Mouse (Mus musculus) CH12.LX (cell line): ENCODE results near the gene Tac1. TPM values are rescaled to one million over a fixed set of nuclear protein-coding genes. Genes with fewer than 3 reads are reported as not detected.
"Not testable (repeated sequence)": the region's sequence is repeated elsewhere in the genome, so short reads cannot be mapped to it uniquely, and the experiment has no call there.

Experiments
- DNase-seq: peaks from one replicate; pipeline ENCODE4 v3.0.0-alpha.2; 2013; ENCODE audit errors: extremely low read depth
- H3K27ac ChIP-seq: 2 replicates; pipeline ENCODE4 v1.5.1; 2012; ENCODE audit warnings: low read depth, mild to moderate bottlenecking, control low read depth, moderate library complexity; ENCODE audit not compliant: insufficient read depth
- H3K27me3 ChIP-seq: replicated peaks from 2 replicates; pipeline ENCODE3; 2012; ENCODE audit warnings: inconsistent platforms
- H3K36me3 ChIP-seq, 2 experiments: replicated peaks in 1 of 2; 2 replicates each; pipeline versions ENCODE3 to v1.6.1; 2012; ENCODE audit warnings: inconsistent platforms in 1 of 2, low read length in 1 of 2, mild to moderate bottlenecking in 1 of 2, mixed read lengths in 1 of 2, moderate library complexity in 1 of 2; ENCODE audit not compliant: control insufficient read depth in 1 of 2, insufficient read depth in 1 of 2
- H3K4me1 ChIP-seq, 2 experiments: 2 replicates each; pipeline ENCODE4 v1.6.1; 2012; ENCODE audit warnings: inconsistent platforms in 1 of 2, moderate library complexity in 1 of 2; ENCODE audit not compliant: insufficient read depth in 2 of 2, control insufficient read depth in 1 of 2
- H3K4me2 ChIP-seq: 2 replicates; pipeline ENCODE4 v1.6.1; 2012; ENCODE audit warnings: low read depth, mild to moderate bottlenecking, control low read depth; ENCODE audit not compliant: poor library complexity, insufficient read depth, severe bottlenecking
- H3K4me3 ChIP-seq, 3 experiments: fragments of 150-350 bp in 1 of 3; sonication (generic) in 1 of 3; replicated peaks in 1 of 3; 2 replicates each; pipeline versions ENCODE3 to v1.5.1; 2011 to 2012; ENCODE audit warnings: low read depth in 2 of 3, low read length in 2 of 3, mild to moderate bottlenecking in 2 of 3, moderate library complexity in 2 of 3, control low read depth in 1 of 3, improper control_type of control experiment in 1 of 3, inconsistent platforms in 1 of 3, mixed read lengths in 1 of 3; ENCODE audit not compliant: poor library complexity in 1 of 3
- H3K79me2 ChIP-seq: replicated peaks from 2 replicates; pipeline ENCODE4 v1.6.1; 2012; ENCODE audit warnings: mild to moderate bottlenecking, moderate library complexity; ENCODE audit not compliant: control insufficient read depth, poor library complexity, insufficient read depth, severe bottlenecking; ENCODE audit errors: extremely low read depth
- H3K9ac ChIP-seq: 2 replicates; pipeline ENCODE4 v1.6.1; 2012; ENCODE audit warnings: low read depth, mild to moderate bottlenecking, control low read depth, moderate library complexity; ENCODE audit not compliant: insufficient read depth
- H3K9me3 ChIP-seq: replicated peaks from 2 replicates; pipeline ENCODE3; 2012; ENCODE audit warnings: low read length, inconsistent platforms, mixed read lengths
- CHD2 ChIP-seq: IDR thresholded peaks from 2 replicates; pipeline ENCODE4 v1.6.1; 2011; ENCODE audit warnings: low read length, improper control_type of control experiment
- CTCF ChIP-seq, 2 experiments: IDR thresholded peaks in 1 of 2; conservative IDR thresholded peaks in 1 of 2; 2 replicates each; pipeline ENCODE4 v1.5.1; 2011 to 2012; ENCODE audit warnings: low read depth in 2 of 2, low read length in 2 of 2, improper control_type of control experiment in 1 of 2, inconsistent platforms in 1 of 2, mild to moderate bottlenecking in 1 of 2, moderate library complexity in 1 of 2
- E2F4 ChIP-seq: IDR thresholded peaks from 2 replicates; pipeline ENCODE4 v1.6.1; 2011; ENCODE audit warnings: low read depth, low read length, improper control_type of control experiment; ENCODE audit not compliant: insufficient replicate concordance
- ELF1 ChIP-seq: IDR thresholded peaks from 2 replicates; pipeline ENCODE4 v1.6.1; 2014; ENCODE audit warnings: low read depth, mild to moderate bottlenecking, inconsistent platforms, low read length, improper control_type of control experiment
- MAX ChIP-seq: IDR thresholded peaks from 2 replicates; pipeline ENCODE4 v1.6.1; 2011; ENCODE audit warnings: low read length, improper control_type of control experiment
- MAZ ChIP-seq: IDR thresholded peaks from 2 replicates; pipeline ENCODE4 v1.6.1; 2012; ENCODE audit warnings: low read depth, mild to moderate bottlenecking, inconsistent platforms, low read length, improper control_type of control experiment, moderate library complexity
- NELFE ChIP-seq: IDR thresholded peaks from 2 replicates; pipeline ENCODE4 v1.6.1; 2011; ENCODE audit warnings: low read depth, low read length, improper control_type of control experiment
- NRF1 ChIP-seq: IDR thresholded peaks from 2 replicates; pipeline ENCODE4 v1.6.1; 2014; ENCODE audit warnings: low read depth, mild to moderate bottlenecking, inconsistent platforms, low read length, improper control_type of control experiment, moderate library complexity
- POLR2AphosphoS2 ChIP-seq: IDR thresholded peaks from 2 replicates; pipeline ENCODE4 v1.6.1; 2011; ENCODE audit warnings: low read depth, low read length, improper control_type of control experiment
- SIN3A ChIP-seq: IDR thresholded peaks from 2 replicates; pipeline ENCODE4 v1.6.1; 2012; ENCODE audit warnings: low read length, improper control_type of control experiment, inconsistent platforms
- UBTF ChIP-seq: IDR thresholded peaks from 2 replicates; pipeline ENCODE4 v1.6.1; 2012; ENCODE audit warnings: low read depth, mild to moderate bottlenecking, inconsistent platforms, low read length, improper control_type of control experiment, moderate library complexity
- USF2 ChIP-seq: conservative IDR thresholded peaks from 2 replicates; pipeline ENCODE4 v1.6.1; 2011; ENCODE audit warnings: low read depth, low read length, improper control_type of control experiment
- ZC3H11A ChIP-seq: IDR thresholded peaks from 2 replicates; pipeline ENCODE4 v1.6.1; 2012; ENCODE audit warnings: low read depth, mild to moderate bottlenecking, inconsistent platforms, low read length, improper control_type of control experiment
- ZMIZ1 ChIP-seq: IDR thresholded peaks from 2 replicates; pipeline ENCODE4 v1.6.1; 2012; ENCODE audit warnings: low read depth, mild to moderate bottlenecking, inconsistent platforms, low read length, improper control_type of control experiment
- dilution Hi-C: fragments of 300-500 bp; cut with MboI; formaldehyde crosslinking; loops from 2 replicates; pipeline ENCODE4 v1.14.3; 2020; ENCODE audit warnings: low sequenced_read_pairs; ENCODE audit not compliant: extremely low pct_unique_long_range_greater_than_20kb, extremely low pct_ligation_motif_present
- in situ Hi-C: fragments of 300-500 bp; cut with MboI; formaldehyde crosslinking; loops from 3 replicates; pipeline ENCODE4 v1.14.3; 2019; ENCODE audit warnings: low sequenced_read_pairs, low pct_ligation_motif_present, low pct_unique_long_range_greater_than_20kb, mixed read lengths
- polyA plus RNA-seq: library from polyadenylated mRNA; unstranded; fragments of >175 nt; gene quantifications from 2 replicates; pipeline ENCODE4 v1.2.1, GENCODE M21; 2012; ENCODE audit warnings: low read depth; ENCODE audit not compliant: insufficient read length
- total RNA-seq, 2 experiments: library from RNA; depleted of rRNA; stranded (reverse); fragments of 300-350 nt in 1 of 2; fragments of >200 nt in 1 of 2; gene quantifications; 2 replicates each; pipeline ENCODE4 v1.2.3; 2012 to 2014

Tac1 gene
- total RNA-seq (2012; rRNA removed) (not detected in 2 replicates), total RNA-seq (2014; rRNA removed) (not detected in 2 replicates), polyA plus RNA-seq (not detected in 2 replicates)

DNA sequence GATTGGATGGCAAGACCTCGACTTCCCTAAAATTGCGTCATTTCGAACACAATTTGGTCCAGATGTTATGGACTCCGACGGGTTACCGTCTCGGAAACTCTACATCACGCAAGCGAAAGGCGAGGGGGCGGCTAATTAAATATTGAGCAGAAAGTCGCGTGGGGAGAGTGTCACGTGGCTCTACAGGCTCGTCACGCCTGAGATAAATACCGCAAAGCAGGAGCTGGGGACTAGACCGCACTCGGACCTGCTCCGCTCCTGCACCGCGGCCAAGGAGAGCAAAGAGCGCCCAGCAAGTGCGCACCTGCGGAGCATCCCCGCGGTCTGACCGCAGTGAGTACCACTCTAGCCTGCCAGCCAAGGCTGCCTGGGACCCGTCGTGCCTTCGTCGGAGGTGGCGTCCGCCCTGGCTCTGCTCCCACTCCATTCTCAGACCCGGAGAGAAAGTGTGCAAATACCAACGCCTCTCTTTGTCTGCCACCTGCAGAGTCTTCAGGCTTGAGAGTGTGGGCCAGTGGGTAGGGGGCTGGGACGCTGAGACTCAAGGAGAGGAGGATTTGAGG is at the start of gene Tac1:
Gene Tac1, plus strand, starts transcription at position 51 of the 563 bp plus-strand sequence.
- no peak for TF ChIP-seq ZC3H11A
- Histone ChIP-seq H3K79me2 (no peaks in the 10 kb centered on the region), H3K4me1 (no peaks in the 10 kb centered on the region), H3K9ac (no peak within 1 kb of the TSS), H3K4me2 (no peak within 1 kb of the TSS), H3K4me3 (no peak within 1 kb of the TSS), H3K27ac (no peak within 1 kb of the TSS), H3K36me3 (no peaks in the 10 kb centered on the region), H3K27me3 (no peaks in the 10 kb centered on the region), H3K9me3 (no peaks in the 10 kb centered on the region)
- DNase-seq = no peak
- in situ Hi-C loops (no loop called here), dilution Hi-C loops (no loop called here)

DNA sequence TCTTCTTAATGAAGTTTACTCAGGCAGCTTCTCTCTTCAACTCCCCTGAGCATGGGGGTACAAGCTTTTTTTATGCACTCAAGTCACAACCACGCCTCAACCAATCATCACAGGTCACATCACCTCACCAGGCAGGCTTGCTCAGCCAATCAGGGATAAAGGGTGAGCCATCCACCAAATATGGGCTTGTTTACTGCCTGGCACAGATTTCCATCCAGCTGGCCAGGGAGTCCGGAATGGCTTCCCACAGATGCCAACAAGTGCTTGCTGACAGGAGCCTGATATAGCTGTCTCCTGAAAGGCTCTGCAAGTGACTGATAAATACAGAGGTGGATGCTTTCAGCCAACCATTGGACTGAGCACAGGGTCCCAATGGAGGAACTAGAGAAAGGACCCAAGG is 11.2 kb upstream of the Tac1 start:
- dilution Hi-C loops, in situ Hi-C loops, DNase-seq, H3K4me3 ChIP-seq, H3K4me2 ChIP-seq, H3K27ac ChIP-seq, H3K79me2 ChIP-seq, H3K9ac ChIP-seq, H3K9me3 ChIP-seq, H3K4me1 ChIP-seq, H3K36me3 ChIP-seq, H3K27me3 ChIP-seq: not testable (repeated sequence)

DNA sequence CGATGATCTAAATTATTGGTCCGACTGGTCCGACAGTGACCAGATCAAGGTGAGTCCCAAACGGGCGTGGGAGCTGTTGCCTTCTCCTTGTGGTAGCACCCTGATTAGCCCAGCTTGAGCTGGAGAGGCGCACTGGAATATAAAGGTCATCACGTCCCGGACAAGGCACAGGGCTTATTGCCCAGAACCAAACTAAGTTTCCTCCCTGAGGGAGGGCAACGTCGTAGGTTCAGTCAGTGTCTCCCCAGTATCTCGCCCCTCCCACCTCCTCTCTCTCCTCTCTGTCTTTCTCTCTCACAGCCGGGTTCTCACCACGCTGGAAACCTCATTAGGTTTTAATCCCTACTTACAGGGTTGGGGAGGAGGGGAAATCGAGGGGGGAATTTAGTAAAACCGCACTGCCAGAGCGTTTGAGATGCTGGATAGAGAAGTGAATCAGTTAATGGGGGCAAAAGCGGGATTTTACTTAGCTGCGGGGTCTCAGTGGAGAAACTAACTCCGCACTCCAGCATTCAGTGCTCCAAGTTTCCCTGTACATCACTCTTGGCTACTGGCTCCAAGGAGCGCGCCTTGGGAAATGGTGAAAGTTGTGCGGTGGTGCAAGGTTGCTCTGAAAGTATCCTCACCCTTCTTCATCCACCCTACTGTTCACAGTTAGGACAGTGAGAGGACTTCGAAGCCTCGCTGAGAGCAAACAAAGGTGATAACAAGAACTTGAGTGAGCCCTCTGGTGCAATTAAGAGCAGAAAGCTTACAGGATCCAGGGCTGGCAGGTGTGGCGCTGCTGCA is 1.2 kb downstream of the Tac1 start:
- TF ChIP-seq CHD2 (no peak), NELFE (no peak), NRF1 (no peak), MAZ (no peak), E2F4 (no peak), MAX (no peak), UBTF (no peak), POLR2AphosphoS2 (no peak), ELF1 (no peak), SIN3A (no peak), CTCF (conservative IDR thresholded peaks at IDR 0.05 in 1 of 2, IDR thresholded peaks at IDR 0.05 in 1 of 2; ENCODE audit: low read depth in 2 of 2, low read length in 2 of 2) (no peak), ZMIZ1 (no peak), USF2 (no peak)
- Histone ChIP-seq H3K9ac (no peak overlapping the region), H3K9me3 (no peaks in the 10 kb centered on the region), H3K79me2 (no peaks in the 10 kb centered on the region), H3K27me3 (no peaks in the 10 kb centered on the region), H3K4me1 (no peaks in the 10 kb centered on the region), H3K36me3 (no peaks in the 10 kb centered on the region), H3K4me2 (no peak overlapping the region), H3K4me3 (no peak overlapping the region), H3K27ac (no peak overlapping the region)
- dilution Hi-C loops = no loop called here
- in situ Hi-C loops = no loop called here
- no peak for DNase-seq
